Mouse (Mus musculus) liver, embryonic 16.5 days (tissue): ENCODE results near the gene Zranb1. TPM values are rescaled to one million over a fixed set of nuclear protein-coding genes. Genes with fewer than 3 reads are reported as not detected.

ENCODE experiments used
- ATAC-seq: fragments of 200-750 bp; cut with Nextera tagmentation; 2 replicates; pipeline ENCODE4 v1.8.0; 2017; ENCODE audit warnings: low read depth, mild to moderate bottlenecking, moderate number of reproducible peaks, moderate library complexity
- H3K27ac ChIP-seq: fragments of 300-500 bp; sonication (generic); 2 replicates; pipeline ENCODE4 v1.5.1; 2014; ENCODE audit warnings: mild to moderate bottlenecking, low read length
- H3K27me3 ChIP-seq: fragments of 300-500 bp; sonication (generic); 2 replicates; pipeline ENCODE4 v1.6.1; 2014; ENCODE audit warnings: low read depth, low read length, mixed read lengths; ENCODE audit not compliant: control insufficient read depth, insufficient read depth
- H3K36me3 ChIP-seq: fragments of 300-500 bp; sonication (generic); 2 replicates; pipeline ENCODE4 v1.6.1; 2014; ENCODE audit warnings: mild to moderate bottlenecking; ENCODE audit not compliant: control insufficient read depth, insufficient read depth
- H3K4me1 ChIP-seq: fragments of 300-500 bp; sonication (generic); 2 replicates; pipeline ENCODE4 v1.6.1; 2014; ENCODE audit warnings: low read depth, low read length, mixed read lengths; ENCODE audit not compliant: control insufficient read depth
- H3K4me2 ChIP-seq: fragments of 300-500 bp; sonication (generic); 2 replicates; pipeline ENCODE4 v1.6.1; 2014; ENCODE audit warnings: low read depth, low read length, mixed read lengths
- H3K4me3 ChIP-seq: fragments of 300-500 bp; sonication (generic); 2 replicates; pipeline ENCODE4 v1.5.1; 2014; ENCODE audit warnings: low read depth, mild to moderate bottlenecking, low read length
- H3K9ac ChIP-seq: fragments of 300-500 bp; sonication (generic); 2 replicates; pipeline ENCODE4 v1.6.1; 2014; ENCODE audit warnings: low read depth, low read length
- H3K9me3 ChIP-seq: fragments of 300-500 bp; sonication (generic); replicated peaks from 2 replicates; pipeline ENCODE4 v1.6.1; 2016; ENCODE audit warnings: low read length; ENCODE audit not compliant: control insufficient read depth
- WGBS: fragments of 180-500 bp; shearing (Covaris S2); extraction: QIAGEN DNeasy Blood & Tissue Kit; methylation state at CpG from one replicate; pipeline ENCODE4 v1.1.7; 2014; ENCODE audit not compliant: insufficient replicate concordance; 5-methylcytosine and 5-hydroxymethylcytosine counted together
- polyA plus RNA-seq: library from polyadenylated mRNA; unstranded; fragments of >200 nt; fragmentation: Nextera tagmentation; extraction: Ambion mirVana; gene quantifications from 2 replicates; pipeline ENCODE4 v1.2.1, GENCODE M21; 2015

Gene Zranb1
- polyA plus RNA-seq, 1 experiment from 2014 or later: 5.6 TPM

DNA sequence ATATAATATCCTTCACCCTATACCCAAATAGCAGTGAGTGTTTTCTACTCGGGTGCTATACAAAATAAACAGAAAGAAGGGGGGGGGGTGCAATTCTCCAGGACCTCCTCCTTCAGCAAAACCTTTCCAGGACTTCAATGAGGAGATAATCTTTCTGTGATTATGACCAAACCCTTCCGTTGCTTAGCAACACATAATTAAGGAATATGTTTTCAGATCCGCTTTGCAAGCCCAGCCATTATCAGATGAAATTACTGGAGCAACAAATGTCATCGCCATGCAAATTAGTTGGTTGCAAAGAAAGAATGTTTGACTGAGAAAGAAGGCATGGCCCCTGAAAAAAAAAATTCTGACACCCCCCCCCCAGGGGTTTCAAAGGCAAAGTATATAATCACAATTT lies 80.7 kb downstream of the Zranb1 start:
- WGBS: 45% methylated on average over 4 of the region's 4 CpGs
- Histone ChIP-seq H3K4me3 (no peak overlapping the region), H3K27me3 (no peaks in the 10 kb centered on the region), H3K36me3 (no peaks in the 10 kb centered on the region), H3K27ac (no peak overlapping the region), H3K4me1 (no peaks in the 10 kb centered on the region; the same call in 1 of the 2 replicates), H3K9me3 (no peaks in the 10 kb centered on the region), H3K9ac (no peak overlapping the region), H3K4me2 (no peak overlapping the region)
- no peak for ATAC-seq

- no peaks in the 10 kb centered on the region for H3K36me3 ChIP-seq
Observed at GRCm38 (mm10) chr7:133012637-133013366, 81.9 kb downstream of the Zranb1 start.

DNA sequence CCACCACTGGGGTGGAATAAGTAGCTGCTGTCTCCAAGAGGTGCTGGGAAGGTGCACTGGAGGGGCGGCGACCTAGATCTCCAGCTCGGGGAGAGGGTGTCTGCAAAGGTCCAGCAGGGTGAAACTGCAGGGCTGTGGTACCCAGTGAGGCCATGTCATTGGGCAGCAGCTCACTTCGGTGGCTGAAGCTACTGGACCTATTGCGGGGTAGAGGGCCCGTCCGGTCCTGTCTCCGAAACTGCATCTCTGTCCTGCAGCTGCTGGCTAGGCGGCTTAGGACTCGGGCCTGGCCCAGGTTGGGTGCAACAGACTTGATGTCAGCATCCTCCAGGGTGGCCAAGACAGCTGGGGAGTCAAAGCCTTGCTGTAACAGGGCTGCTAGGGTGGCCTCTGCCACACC lies 83.0 kb downstream of the Zranb1 start:
- ATAC-seq: no peak
- no peak overlapping the region for H3K27ac ChIP-seq
- no peak overlapping the region for H3K9ac ChIP-seq
- H3K4me2 ChIP-seq: no peak overlapping the region
- no peaks in the 10 kb centered on the region; the same call in 1 of the 2 replicates for H3K4me1 ChIP-seq
- no peaks in the 10 kb centered on the region for H3K27me3 ChIP-seq
- WGBS: 78% methylated on average over 10 of the region's 10 CpGs
- H3K9me3 ChIP-seq: no peaks in the 10 kb centered on the region
- no peaks in the 10 kb centered on the region for H3K36me3 ChIP-seq
- H3K4me3 ChIP-seq: no peak overlapping the region

More at GRCm38 (mm10) chr7:133012637-133013366, 81.9 kb downstream of the Zranb1 start:
- Histone ChIP-seq H3K9me3 (no peaks in the 10 kb centered on the region), H3K4me3 (no peak overlapping the region), H3K9ac (no peak overlapping the region), H3K4me2 (no peak overlapping the region), H3K27ac (no peak overlapping the region), H3K4me1 (no peaks in the 10 kb centered on the region; the same call in 1 of the 2 replicates), H3K27me3 (no peaks in the 10 kb centered on the region)
- 50% methylated on average over 14 of the region's 14 CpGs for WGBS
- peak; percentile 45; the same call in 1 of the 2 replicates for ATAC-seq

- ATAC-seq: no peak
- H3K27ac ChIP-seq: no peak overlapping the region
- H3K4me2 ChIP-seq: no peak overlapping the region
- 86% methylated on average over 14 of the region's 14 CpGs for WGBS
- no peak overlapping the region for H3K4me3 ChIP-seq
- H3K9me3 ChIP-seq: no peaks in the 10 kb centered on the region
- H3K36me3 ChIP-seq: no peaks in the 10 kb centered on the region
- H3K4me1 ChIP-seq: no peaks in the 10 kb centered on the region; the same call in 1 of the 2 replicates
- H3K27me3 ChIP-seq: no peaks in the 10 kb centered on the region
- no peak overlapping the region for H3K9ac ChIP-seq
Observed at GRCm38 (mm10) chr7:133014631-133015030, 83.7 kb downstream of the Zranb1 start.

DNA sequence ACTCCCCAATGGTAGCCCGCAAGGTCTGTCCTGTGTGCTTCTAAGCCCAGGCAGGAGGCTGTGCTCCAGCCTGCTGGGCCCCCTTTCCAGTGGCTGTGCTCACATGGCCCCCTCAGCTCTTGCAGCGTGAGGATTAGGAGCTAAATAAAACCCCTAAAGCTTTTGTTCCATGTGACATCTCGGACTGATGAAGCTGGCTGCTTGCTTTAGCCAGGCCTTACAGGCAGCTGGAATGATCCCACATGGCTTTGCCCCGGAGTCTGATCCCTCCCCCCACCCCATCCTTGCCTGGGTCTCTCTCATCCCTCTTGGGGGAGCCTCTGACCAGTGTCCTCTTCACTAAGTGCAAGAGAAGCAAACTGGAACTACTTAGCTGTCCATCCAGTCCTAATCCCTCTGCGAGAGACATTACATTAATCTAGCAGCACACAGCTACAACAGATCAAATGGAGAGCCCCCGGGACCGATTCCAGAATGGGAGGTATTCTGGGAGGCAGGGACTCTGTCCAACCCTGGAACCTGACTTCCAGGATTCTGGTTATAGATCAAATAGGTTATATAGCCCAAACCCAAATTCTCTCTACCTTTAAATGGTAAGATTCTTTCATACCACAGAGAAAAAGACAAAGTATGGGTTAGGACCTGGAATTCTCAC lies 84.6 kb downstream of the Zranb1 start:
- Histone ChIP-seq H3K27ac (no peak overlapping the region), H3K4me1 (no peaks in the 10 kb centered on the region; the same call in 1 of the 2 replicates), H3K9ac (no peak overlapping the region), H3K36me3 (no peaks in the 10 kb centered on the region), H3K9me3 (no peaks in the 10 kb centered on the region), H3K4me3 (no peak overlapping the region), H3K4me2 (no peak overlapping the region), H3K27me3 (no peaks in the 10 kb centered on the region)
- WGBS: 71% methylated on average over 7 of the region's 7 CpGs
- ATAC-seq: no peak

DNA sequence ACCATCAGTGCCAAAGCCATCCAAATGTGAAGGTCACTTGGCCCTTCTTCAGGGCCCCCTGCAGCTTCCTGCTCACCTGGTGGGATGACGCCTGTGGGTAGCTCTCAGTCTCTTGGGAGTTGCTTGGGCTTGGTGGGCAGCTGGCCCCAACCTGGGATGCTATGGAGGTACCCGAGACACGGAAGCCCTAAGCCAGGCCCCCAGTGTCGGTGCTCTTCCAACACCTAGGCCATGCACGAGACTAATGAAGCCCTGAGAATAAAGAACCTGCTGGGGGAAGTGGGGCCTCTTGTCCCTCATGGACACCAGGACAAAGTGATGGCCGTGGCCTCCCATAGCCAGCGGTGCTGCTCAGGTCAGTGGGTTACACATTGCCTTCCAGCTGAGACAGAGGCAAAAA lies 88.0 kb downstream of the Zranb1 start:
- Histone ChIP-seq H3K4me1 (no peaks in the 10 kb centered on the region), H3K27me3 (no peaks in the 10 kb centered on the region), H3K27ac (no peak overlapping the region), H3K9me3 (no peaks in the 10 kb centered on the region), H3K4me3 (no peak overlapping the region), H3K9ac (no peak overlapping the region), H3K36me3 (no peaks in the 10 kb centered on the region), H3K4me2 (no peak overlapping the region)
- ATAC-seq: no peak
- WGBS: 66% methylated on average over 7 of the region's 7 CpGs

GRCm38 (mm10) chr7:133019481-133020020 lies 88.6 kb downstream of the Zranb1 start:
- H3K27ac ChIP-seq: no peak overlapping the region
- H3K36me3 ChIP-seq: no peaks in the 10 kb centered on the region
- no peak overlapping the region for H3K4me3 ChIP-seq
- no peak overlapping the region for H3K4me2 ChIP-seq
- no peaks in the 10 kb centered on the region for H3K9me3 ChIP-seq
- 51% methylated on average over 6 of the region's 6 CpGs for WGBS
- no peak overlapping the region for H3K9ac ChIP-seq
- H3K27me3 ChIP-seq: no peaks in the 10 kb centered on the region
- no peaks in the 10 kb centered on the region for H3K4me1 ChIP-seq
- ATAC-seq: no peak

DNA sequence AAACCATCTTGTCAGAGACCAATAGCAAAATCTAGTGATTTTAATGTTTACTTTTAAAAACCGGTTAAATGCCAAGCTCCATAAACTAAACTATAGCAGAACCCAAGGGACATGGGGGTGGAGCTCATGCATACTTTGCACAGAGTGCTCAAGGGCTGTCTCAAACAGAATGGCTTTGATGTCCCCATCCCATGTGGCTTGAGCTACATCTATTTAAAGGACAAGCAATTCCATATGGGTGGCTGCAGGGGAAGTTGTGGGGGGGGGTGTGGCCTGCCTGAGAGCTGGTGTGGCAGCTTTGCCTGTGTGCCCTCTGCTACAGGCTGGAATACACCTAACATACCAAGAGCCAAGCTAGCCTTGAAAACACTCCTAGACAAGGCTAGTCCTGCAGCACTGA lies 93.8 kb downstream of the Zranb1 start:
- Histone ChIP-seq H3K9me3 (no peaks in the 10 kb centered on the region), H3K4me3 (no peak overlapping the region), H3K4me2 (no peak overlapping the region), H3K4me1 (no peaks in the 10 kb centered on the region), H3K27ac (no peak overlapping the region), H3K27me3 (no peaks in the 10 kb centered on the region), H3K36me3 (no peaks in the 10 kb centered on the region), H3K9ac (no peak overlapping the region)
- WGBS: 59% methylated on average over 1 of the region's 1 CpGs
- no peak for ATAC-seq

DNA sequence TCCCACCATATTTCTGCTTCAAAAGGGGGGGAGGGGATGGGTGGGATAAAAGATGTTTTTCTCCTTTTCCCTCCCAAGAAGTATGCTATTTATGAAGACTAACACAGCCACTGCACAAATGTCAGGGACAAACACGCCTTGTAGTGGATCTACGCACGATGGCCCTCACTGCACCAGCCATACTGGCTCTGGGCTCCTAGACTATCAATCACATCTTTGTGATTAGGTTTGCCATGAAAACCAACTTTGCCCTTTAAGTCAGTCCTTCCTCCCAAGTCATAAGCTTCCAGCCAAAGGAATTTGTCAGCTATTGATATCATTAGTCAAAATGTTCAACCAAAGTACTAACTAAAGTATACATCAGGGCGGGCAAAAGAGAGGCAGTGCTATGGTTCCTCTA lies 97.0 kb downstream of the Zranb1 start:
- Histone ChIP-seq H3K27ac (no peak overlapping the region), H3K36me3 (no peaks in the 10 kb centered on the region), H3K9ac (no peak overlapping the region), H3K27me3 (no peaks in the 10 kb centered on the region), H3K4me1 (no peaks in the 10 kb centered on the region), H3K9me3 (no peaks in the 10 kb centered on the region), H3K4me3 (no peak overlapping the region), H3K4me2 (no peak overlapping the region)
- no peak for ATAC-seq
- WGBS: 85% methylated on average over 4 of the region's 4 CpGs
